Mouse (Mus musculus): ENCODE results near the gene Gfod2.

DNA sequence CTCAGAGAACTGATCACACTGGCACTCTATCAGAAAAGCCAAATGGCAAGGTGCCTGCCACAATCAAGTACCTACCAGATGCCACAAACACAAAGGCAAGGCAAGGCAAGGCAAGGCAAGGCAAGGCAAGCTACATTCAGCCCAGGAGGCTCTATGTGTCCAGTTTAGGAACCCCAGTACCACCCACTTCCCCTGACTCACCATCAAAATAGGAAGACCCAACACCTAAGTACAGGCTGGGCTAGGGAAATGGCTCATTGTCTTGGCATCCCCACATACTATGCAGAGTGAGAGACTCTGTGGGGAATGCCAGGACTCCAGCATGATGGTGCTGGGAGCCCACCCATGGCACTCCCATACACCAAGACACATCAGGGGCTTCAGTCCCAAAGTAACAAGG lies 31.2 kb upstream of the Gfod2 start:
- no peak for TF ChIP-seq CTCF (IDR thresholded peaks at IDR 0.05; ENCODE audit: insufficient read depth, low read depth, low read length)
- no peak for TF ChIP-seq POLR2A (IDR thresholded peaks at IDR 0.05; ENCODE audit: insufficient read depth, low read depth, low read length)
